Comparison of ENCODE assay signal across 11 mouse cellular contexts in the genomic region with DNA sequence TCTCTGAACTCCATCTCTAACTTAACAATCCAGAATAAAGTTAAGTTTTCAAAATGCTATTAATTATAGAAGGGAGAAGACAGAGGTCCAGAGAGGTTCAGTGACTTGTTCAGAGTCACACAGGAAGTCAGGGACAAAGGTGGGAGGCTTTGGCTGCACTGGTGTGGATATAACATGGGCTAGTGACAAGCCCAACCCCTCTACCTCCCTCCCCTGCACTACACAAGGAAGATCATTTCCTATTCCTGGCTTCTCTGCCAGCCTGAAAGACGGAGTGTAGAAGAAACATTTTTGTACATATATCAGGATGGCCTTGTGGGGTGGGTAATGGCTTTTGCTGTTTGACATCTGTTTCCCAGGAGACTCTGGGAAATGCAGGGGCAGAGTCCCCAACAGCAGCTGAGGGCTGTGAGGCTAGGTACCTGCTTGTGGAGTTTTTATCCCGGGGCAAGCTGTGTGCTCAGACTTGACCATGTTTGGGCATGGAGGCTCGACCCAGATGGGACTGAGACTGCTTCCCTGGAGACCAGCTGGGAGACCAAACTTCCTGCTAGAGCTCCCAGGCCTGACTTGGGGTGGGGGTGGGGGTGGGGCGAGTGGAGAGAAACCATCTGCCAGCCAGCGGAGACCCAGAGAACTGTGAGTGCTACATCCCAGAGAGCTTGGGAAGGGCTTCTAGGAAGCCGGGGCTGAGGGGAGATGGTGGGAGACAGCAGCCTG. TPM values are rescaled to one million over a fixed set of nuclear protein-coding genes. Genes with fewer than 3 reads are reported as not detected.
DNase-seq lines count a peak whose midpoint lies in the region; ATAC-seq and TF ChIP-seq lines count a peak whose summit lies in the region.
"Had no signal": no experiment of that assay in that cellular context is flagged by ENCODE, and none has a peak within 500 bp of the region (broad histone marks: within the 10 kb centered on the region; RNA-seq: fewer than 3 reads in every experiment).

A gene (plus strand): TSS at position 326 of the 720 bp plus-strand sequence.

- TF ChIP-seq CTCF in lung, adult 2 months (IDR thresholded peaks at IDR 0.05; ENCODE audit: insufficient read depth, low read length), result no peak
- TF ChIP-seq CTCF in kidney, postnatal 0 days (IDR thresholded peaks at IDR 0.05; ENCODE audit: low read depth), result no peak

- peak within 1 kb of the TSS; percentile 54 for H3K4me2 ChIP-seq in heart, embryonic 13.5 days
- no peak within 1 kb of the TSS for H3K4me2 ChIP-seq in kidney, postnatal 0 days (ENCODE audit: low read length)

- no peaks in the 10 kb centered on the region for H3K4me1 ChIP-seq in lung, adult 2 months (ENCODE audit: control insufficient read depth, insufficient read depth, low read length)
- peaks cover 28% of the 10 kb centered on the region for H3K4me1 ChIP-seq in heart, embryonic 13.5 days
- no peaks in the 10 kb centered on the region for H3K4me1 ChIP-seq in kidney, postnatal 0 days (replicated peaks; ENCODE audit: insufficient read depth, low read length)

- H3K27me3 ChIP-seq in heart, embryonic 13.5 days (replicated peaks), result no peaks in the 10 kb centered on the region
- no peaks in the 10 kb centered on the region for H3K27me3 ChIP-seq in kidney, postnatal 0 days (ENCODE audit: insufficient read depth, low read length)

- no peak for DNase-seq in lung, adult 2 months
- no peak for DNase-seq in lung, adult 18-20 months
- peak; percentile 81 for DNase-seq in kidney, postnatal 0 days (ENCODE audit: low spot score)
- peak; percentile 76 for DNase-seq in retina, postnatal 1 day
- DNase-seq in layer of hippocampus, postnatal 14 days (ENCODE audit: low spot score in 2 of 2), result no peak
- no peak for DNase-seq in adrenal gland, postnatal 36 days
- DNase-seq: layer of hippocampus, adult 9-11 months; right cerebral cortex, adult 18-20 months had no signal

- no peaks in the 10 kb centered on the region for H3K36me3 ChIP-seq in heart, embryonic 13.5 days
- no peaks in the 10 kb centered on the region for H3K36me3 ChIP-seq in kidney, postnatal 0 days (ENCODE audit: insufficient read depth, low read length)

- 21% methylated on average over 6 of the region's 6 CpGs for WGBS in lung, adult 2 months
- 10% methylated on average over 6 of the region's 6 CpGs for WGBS in heart, embryonic 13.5 days
- WGBS in kidney, postnatal 0 days, result 15% methylated on average over 6 of the region's 6 CpGs

- H3K9ac ChIP-seq in heart, embryonic 13.5 days, result peak within 1 kb of the TSS; percentile 59
- no peak within 1 kb of the TSS for H3K9ac ChIP-seq in kidney, postnatal 0 days (ENCODE audit: low read depth, low read length)

- H3K4me3 ChIP-seq in lung, adult 2 months (replicated peaks; ENCODE audit: extremely low read depth, low read depth, low read length), result no peak within 1 kb of the TSS
- peak within 1 kb of the TSS; percentile 30 for H3K4me3 ChIP-seq in heart, embryonic 13.5 days
- no peak within 1 kb of the TSS for H3K4me3 ChIP-seq in kidney, postnatal 0 days (replicated peaks; ENCODE audit: low read depth, low read length)
- H3K4me3 ChIP-seq: erythroblast, embryonic 14.5 days had no signal

- 0 out of 2 replicates have a peak, but pooled peaks have one; percentile 4 for TF ChIP-seq POLR2A in lung, adult 2 months (IDR thresholded peaks at IDR 0.05; ENCODE audit: borderline replicate concordance, extremely low read depth, low read depth, low read length)

- H3K27ac ChIP-seq in heart, embryonic 13.5 days (replicated peaks), result peak within 1 kb of the TSS; percentile 48
- peak within 1 kb of the TSS; percentile 50 for H3K27ac ChIP-seq in kidney, postnatal 0 days

- ATAC-seq in heart, embryonic 13.5 days (ENCODE audit: extremely low read depth, insufficient number of reproducible peaks, low FRiP score, low TSS enrichment), result no peak
- peak; percentile 79 for ATAC-seq in kidney, postnatal 0 days (replicated peaks; ENCODE audit: low FRiP score, low read depth)
- ATAC-seq in granulocyte monocyte progenitor cell, adult 5-6 weeks (replicated peaks; ENCODE audit: poor library complexity, severe bottlenecking), result no peak

- no peaks in the 10 kb centered on the region for H3K9me3 ChIP-seq in heart, embryonic 13.5 days
- H3K9me3 ChIP-seq in kidney, postnatal 0 days (replicated peaks; ENCODE audit: low read length), result no peaks in the 10 kb centered on the region

RNA-seq across cellular contexts. Expression of the gene that starts here (rescaled TPM):
- 1.9 and 3.6 TPM in 2 replicates for polyA plus RNA-seq in lung, adult 2 months (2012; rRNA removed)
- 3.0 and 3.3 TPM in 2 replicates for polyA plus RNA-seq in heart, embryonic 13.5 days (2015; fragmentation: Nextera tagmentation; extraction: Ambion mirVana)
- polyA plus RNA-seq in kidney, postnatal 0 days (2015; fragmentation: Nextera tagmentation; extraction: Ambion mirVana), result 0.54 and 0.89 TPM in 2 replicates
- under 1 TPM; 0.16 to 0.26 TPM for total RNA-seq in layer of hippocampus, postnatal 14 days (2021)
- total RNA-seq in adrenal gland, postnatal 36 days (2021), result under 1 TPM; 0.13 TPM
- total RNA-seq in granulocyte monocyte progenitor cell, adult 5-6 weeks (2014; fragmentation: Nextera tagmentation), result not detected in 2 replicates
- not detected in 2 replicates for total RNA-seq in granulocyte monocyte progenitor cell, adult 5-6 weeks (2017)
- polyA plus RNA-seq: erythroblast, embryonic 14.5 days had no signal

Comparison
In these comparisons a context has a peak if more than half of its experiments do, and no peak if none do; other contexts are left out.
1. Peak in DNase-seq, ATAC-seq and H3K27ac ChIP-seq in kidney, postnatal 0 days; RNA of the gene not detected or under 1 TPM.